Mouse (Mus musculus): ENCODE results near the gene Emilin2.

DNA sequence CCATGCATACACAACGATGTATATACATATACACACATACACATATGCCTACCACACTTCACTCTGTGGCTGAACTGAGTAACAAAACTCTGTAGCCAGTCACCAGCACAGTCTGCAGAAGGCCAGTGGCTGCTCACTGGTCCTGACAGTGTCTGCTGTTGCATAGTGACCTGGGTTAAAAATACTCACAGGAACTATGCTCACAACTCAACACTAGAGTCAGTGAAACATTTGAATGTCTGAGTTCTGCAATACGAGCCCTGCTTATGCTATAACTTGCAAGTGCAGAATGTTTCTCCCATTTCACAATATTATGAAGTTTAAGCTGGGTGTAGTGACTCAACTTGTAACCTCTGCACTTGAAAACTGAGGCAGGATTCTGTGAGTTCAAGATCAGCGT, 90.4 kb downstream of the Emilin2 start:
- no peak for TF ChIP-seq POLR2A (IDR thresholded peaks at IDR 0.05; ENCODE audit: borderline replicate concordance, extremely low read depth, insufficient read depth, insufficient read length, poor library complexity, severe bottlenecking)
- no peak for TF ChIP-seq CTCF (IDR thresholded peaks at IDR 0.05; ENCODE audit: borderline replicate concordance, extremely low read depth, insufficient read depth, insufficient read length)
